Mouse (Mus musculus): Measurements from ENCODE around the gene Tmem35b. TPM values are rescaled to one million over a fixed set of nuclear protein-coding genes. Genes with fewer than 3 reads are reported as not detected.

The Tmem35b gene
- polyA plus RNA-seq, 1 experiment from 2014 or later, result 11.8 TPM

GRCm38 (mm10) chr4:127107566-127107965 is 15.9 kb upstream of the Tmem35b start:
- no peak overlapping the region for H3K4me2 ChIP-seq (ENCODE audit: low read depth, low read length, severe bottlenecking)
- 93% methylated on average over 4 of the region's 4 CpGs for WGBS
- ATAC-seq (replicated peaks; ENCODE audit: low FRiP score), result no peak

GRCm38 (mm10) chr4:127110570-127110969 is 12.9 kb upstream of the Tmem35b start:
- Histone ChIP-seq H3K4me3 (ENCODE audit: low read depth, low read length) (no peak overlapping the region), H3K4me2 (ENCODE audit: low read depth, low read length, severe bottlenecking) (no peak overlapping the region), H3K27ac (ENCODE audit: low read depth, low read length) (no peak overlapping the region), H3K27me3 (ENCODE audit: control insufficient read depth, insufficient read depth, low read length) (no peaks in the 10 kb centered on the region), H3K36me3 (ENCODE audit: control insufficient read depth, insufficient read depth, low read length) (no peaks in the 10 kb centered on the region; the same call in 1 of the 2 replicates), H3K9ac (ENCODE audit: low read length) (no peak overlapping the region), H3K4me1 (replicated peaks; ENCODE audit: control insufficient read depth, insufficient read depth, low read length) (no peaks in the 10 kb centered on the region), H3K9me3 (ENCODE audit: control insufficient read depth, low read length) (no peaks in the 10 kb centered on the region)
- 76% methylated on average over 4 of the region's 4 CpGs for WGBS
- DNase-seq (ENCODE audit: low spot score) (no peak), ATAC-seq (replicated peaks; ENCODE audit: low FRiP score) (no peak)

More at GRCm38 (mm10) chr4:127107566-127107965, 15.9 kb upstream of the Tmem35b start:
- H3K27ac ChIP-seq (ENCODE audit: low read depth, low read length), result no peak overlapping the region
- no peaks in the 10 kb centered on the region for H3K9me3 ChIP-seq (ENCODE audit: control insufficient read depth, low read length)
- DNase-seq (ENCODE audit: low spot score), result no peak
- H3K27me3 ChIP-seq (ENCODE audit: control insufficient read depth, insufficient read depth, low read length), result no peaks in the 10 kb centered on the region
- H3K4me1 ChIP-seq (replicated peaks; ENCODE audit: control insufficient read depth, insufficient read depth, low read length), result no peaks in the 10 kb centered on the region
- H3K9ac ChIP-seq (ENCODE audit: low read length), result no peak overlapping the region
- H3K4me3 ChIP-seq (ENCODE audit: low read depth, low read length), result no peak overlapping the region
- H3K36me3 ChIP-seq (ENCODE audit: control insufficient read depth, insufficient read depth, low read length), result no peaks in the 10 kb centered on the region; the same call in 1 of the 2 replicates

- 91% methylated on average over 1 of the region's 1 CpGs for WGBS
- H3K4me1 ChIP-seq (replicated peaks; ENCODE audit: control insufficient read depth, insufficient read depth, low read length), result peaks cover 2% of the 10 kb centered on the region; the same call in 1 of the 2 replicates
- H3K9ac ChIP-seq (ENCODE audit: low read length), result no peak overlapping the region
- DNase-seq (ENCODE audit: low spot score) (no peak), ATAC-seq (replicated peaks; ENCODE audit: low FRiP score) (no peak)
- no peak overlapping the region for H3K4me3 ChIP-seq (ENCODE audit: low read depth, low read length)
- no peaks in the 10 kb centered on the region for H3K9me3 ChIP-seq (ENCODE audit: control insufficient read depth, low read length)
- H3K27me3 ChIP-seq (ENCODE audit: control insufficient read depth, insufficient read depth, low read length), result no peaks in the 10 kb centered on the region
- H3K4me2 ChIP-seq (ENCODE audit: low read depth, low read length, severe bottlenecking), result no peak overlapping the region
- H3K36me3 ChIP-seq (ENCODE audit: control insufficient read depth, insufficient read depth, low read length), result no peaks in the 10 kb centered on the region
- no peak overlapping the region for H3K27ac ChIP-seq (ENCODE audit: low read depth, low read length)
Observed at GRCm38 (mm10) chr4:127124331-127124730, 840 bp downstream of the Tmem35b start.

GRCm38 (mm10) chr4:127125834-127126463 is 2.5 kb downstream of the Tmem35b start:
- peak overlapping the region; percentile 70 for H3K9ac ChIP-seq (ENCODE audit: low read length)
- no peaks in the 10 kb centered on the region for H3K27me3 ChIP-seq (ENCODE audit: control insufficient read depth, insufficient read depth, low read length)
- H3K27ac ChIP-seq (ENCODE audit: low read depth, low read length), result no peak overlapping the region
- DNase-seq (ENCODE audit: low spot score), result peak; percentile 93
- H3K4me2 ChIP-seq (ENCODE audit: low read depth, low read length, severe bottlenecking), result peak overlapping the region; percentile 80
- peak overlapping the region; percentile 54 for H3K4me3 ChIP-seq (ENCODE audit: low read depth, low read length)
- peak; percentile 95 for ATAC-seq (replicated peaks; ENCODE audit: low FRiP score)
- under 1% methylated on average over 35 of the region's 35 CpGs for WGBS
- no peaks in the 10 kb centered on the region for H3K9me3 ChIP-seq (ENCODE audit: control insufficient read depth, low read length)
- H3K36me3 ChIP-seq (ENCODE audit: control insufficient read depth, insufficient read depth, low read length), result no peaks in the 10 kb centered on the region
- H3K4me1 ChIP-seq (replicated peaks; ENCODE audit: control insufficient read depth, insufficient read depth, low read length), result peaks cover 2% of the 10 kb centered on the region; the same call in 1 of the 2 replicates

GRCm38 (mm10) chr4:127134687-127135086 is 11.2 kb downstream of the Tmem35b start:
- Histone ChIP-seq H3K27ac (ENCODE audit: low read depth, low read length) (no peak overlapping the region), H3K27me3 (ENCODE audit: control insufficient read depth, insufficient read depth, low read length) (no peaks in the 10 kb centered on the region), H3K36me3 (ENCODE audit: control insufficient read depth, insufficient read depth, low read length) (no peaks in the 10 kb centered on the region), H3K4me3 (ENCODE audit: low read depth, low read length) (no peak overlapping the region), H3K9me3 (ENCODE audit: control insufficient read depth, low read length) (no peaks in the 10 kb centered on the region), H3K4me2 (ENCODE audit: low read depth, low read length, severe bottlenecking) (no peak overlapping the region), H3K4me1 (replicated peaks; ENCODE audit: control insufficient read depth, insufficient read depth, low read length) (no peaks in the 10 kb centered on the region; the same call in 1 of the 2 replicates), H3K9ac (ENCODE audit: low read length) (no peak overlapping the region)
- DNase-seq (ENCODE audit: low spot score) (no peak), ATAC-seq (replicated peaks; ENCODE audit: low FRiP score) (no peak)
- 40% methylated on average over 1 of the region's 1 CpGs for WGBS

DNA sequence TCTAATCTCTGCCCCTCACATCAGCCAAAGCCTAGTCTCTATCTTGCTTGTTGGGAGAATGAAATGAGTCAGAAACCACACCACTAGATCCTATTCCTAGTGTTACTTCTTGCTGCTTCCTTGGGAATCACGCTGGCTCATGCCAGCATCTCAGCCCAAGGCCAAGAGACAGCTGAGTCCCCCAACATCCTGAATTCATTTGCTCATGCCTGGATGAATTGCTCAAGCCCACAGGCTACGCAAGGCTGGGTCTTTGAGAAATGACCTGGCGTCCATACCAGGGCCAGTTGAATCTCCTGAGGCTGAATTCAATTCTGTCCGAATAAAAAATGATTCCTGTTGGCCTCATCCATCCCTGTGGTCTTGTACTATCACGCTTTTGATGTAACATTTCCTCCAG is 14.1 kb downstream of the Tmem35b start:
- Histone ChIP-seq H3K27ac (ENCODE audit: low read depth, low read length) (no peak overlapping the region), H3K9ac (ENCODE audit: low read length) (no peak overlapping the region), H3K4me3 (ENCODE audit: low read depth, low read length) (no peak overlapping the region), H3K9me3 (ENCODE audit: control insufficient read depth, low read length) (no peaks in the 10 kb centered on the region), H3K27me3 (ENCODE audit: control insufficient read depth, insufficient read depth, low read length) (no peaks in the 10 kb centered on the region), H3K36me3 (ENCODE audit: control insufficient read depth, insufficient read depth, low read length) (no peaks in the 10 kb centered on the region), H3K4me2 (ENCODE audit: low read depth, low read length, severe bottlenecking) (no peak overlapping the region), H3K4me1 (replicated peaks; ENCODE audit: control insufficient read depth, insufficient read depth, low read length) (no peaks in the 10 kb centered on the region; the same call in 1 of the 2 replicates)
- no peak for DNase-seq (ENCODE audit: low spot score)
- no peak for ATAC-seq (replicated peaks; ENCODE audit: low FRiP score)
- WGBS, result 85% methylated on average over 5 of the region's 5 CpGs

DNA sequence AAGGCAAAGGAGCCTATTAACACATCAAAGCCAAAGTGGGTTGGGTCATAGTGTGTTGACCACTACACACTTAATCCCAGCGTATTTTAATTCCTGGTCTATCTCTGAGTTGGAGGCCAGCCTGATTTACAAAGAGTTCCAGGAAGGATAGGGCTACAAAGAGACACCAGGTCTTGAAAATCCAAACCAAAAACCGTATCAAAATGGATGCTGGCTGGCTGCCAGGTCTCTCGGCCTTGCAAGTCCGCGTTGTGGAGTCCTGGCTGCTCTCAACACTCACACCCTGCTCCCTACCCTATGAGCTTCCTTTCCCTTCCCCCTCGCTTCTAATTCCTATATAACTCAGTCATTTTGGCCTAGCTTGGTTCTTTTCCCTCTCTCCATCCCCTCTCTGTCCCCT is 15.0 kb downstream of the Tmem35b start:
- Histone ChIP-seq H3K9ac (ENCODE audit: low read length) (no peak overlapping the region), H3K27ac (ENCODE audit: low read depth, low read length) (no peak overlapping the region), H3K9me3 (ENCODE audit: control insufficient read depth, low read length) (no peaks in the 10 kb centered on the region), H3K27me3 (ENCODE audit: control insufficient read depth, insufficient read depth, low read length) (no peaks in the 10 kb centered on the region), H3K4me3 (ENCODE audit: low read depth, low read length) (no peak overlapping the region), H3K4me1 (replicated peaks; ENCODE audit: control insufficient read depth, insufficient read depth, low read length) (no peaks in the 10 kb centered on the region; the same call in 1 of the 2 replicates), H3K4me2 (ENCODE audit: low read depth, low read length, severe bottlenecking) (no peak overlapping the region), H3K36me3 (ENCODE audit: control insufficient read depth, insufficient read depth, low read length) (no peaks in the 10 kb centered on the region)
- 54% methylated on average over 6 of the region's 6 CpGs for WGBS
- DNase-seq (ENCODE audit: low spot score) (no peak), ATAC-seq (replicated peaks; ENCODE audit: low FRiP score) (no peak)

DNA sequence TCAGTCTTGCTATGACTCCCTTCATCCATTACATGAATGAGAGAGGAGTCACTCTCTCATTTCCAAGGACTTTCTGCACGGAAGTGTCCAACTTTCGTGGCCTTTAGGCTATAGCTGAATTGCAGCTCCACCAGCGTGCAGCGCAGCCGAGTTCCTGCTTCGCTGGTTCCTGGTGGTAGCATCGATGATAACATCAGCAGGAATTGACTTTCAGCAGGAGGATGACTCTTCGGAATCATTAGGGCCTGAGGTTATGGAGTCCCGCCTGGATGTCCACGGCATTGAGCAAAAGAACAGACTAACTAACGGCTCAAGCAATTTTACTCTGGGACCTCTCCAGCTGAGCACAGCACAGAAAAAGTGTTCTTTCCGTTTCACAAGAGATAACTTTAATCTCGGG is 26.5 kb downstream of the Tmem35b start:
- Histone ChIP-seq H3K4me1 (replicated peaks; ENCODE audit: control insufficient read depth, insufficient read depth, low read length) (no peaks in the 10 kb centered on the region), H3K36me3 (ENCODE audit: control insufficient read depth, insufficient read depth, low read length) (no peaks in the 10 kb centered on the region), H3K27ac (ENCODE audit: low read depth, low read length) (no peak overlapping the region), H3K9ac (ENCODE audit: low read length) (no peak overlapping the region), H3K27me3 (ENCODE audit: control insufficient read depth, insufficient read depth, low read length) (no peaks in the 10 kb centered on the region), H3K9me3 (ENCODE audit: control insufficient read depth, low read length) (no peaks in the 10 kb centered on the region), H3K4me2 (ENCODE audit: low read depth, low read length, severe bottlenecking) (no peak overlapping the region), H3K4me3 (ENCODE audit: low read depth, low read length) (no peak overlapping the region)
- DNase-seq (ENCODE audit: low spot score) (no peak), ATAC-seq (replicated peaks; ENCODE audit: low FRiP score) (no peak)
- 84% methylated on average over 13 of the region's 13 CpGs for WGBS

DNA sequence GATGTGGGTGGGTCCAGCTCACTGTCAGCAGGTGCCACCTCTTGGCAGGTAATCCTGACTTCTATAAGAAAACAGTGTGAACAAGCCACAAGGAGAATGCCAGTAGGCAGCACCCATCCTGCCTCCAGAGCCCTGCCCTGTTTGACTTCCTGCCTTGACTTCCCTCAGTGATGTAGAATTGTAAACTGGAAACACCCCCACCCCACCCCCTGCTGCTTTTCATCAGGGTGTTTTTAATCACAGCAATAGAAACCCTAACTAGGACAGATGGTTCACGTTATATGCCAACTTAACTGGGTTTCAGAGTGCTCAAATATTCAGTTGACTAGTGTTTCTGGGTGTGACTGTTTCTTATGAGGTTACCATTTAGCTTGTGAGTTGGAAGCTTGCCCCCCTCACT is 29.9 kb downstream of the Tmem35b start:
- ATAC-seq (replicated peaks; ENCODE audit: low FRiP score) (no peak), DNase-seq (ENCODE audit: low spot score) (no peak)
- H3K27me3 ChIP-seq (ENCODE audit: control insufficient read depth, insufficient read depth, low read length), result no peaks in the 10 kb centered on the region
- no peaks in the 10 kb centered on the region for H3K4me1 ChIP-seq (replicated peaks; ENCODE audit: control insufficient read depth, insufficient read depth, low read length)
- no peak overlapping the region for H3K9ac ChIP-seq (ENCODE audit: low read length)
- WGBS, result 50% methylated on average over 1 of the region's 1 CpGs
- H3K36me3 ChIP-seq (ENCODE audit: control insufficient read depth, insufficient read depth, low read length), result no peaks in the 10 kb centered on the region
- no peak overlapping the region for H3K4me3 ChIP-seq (ENCODE audit: low read depth, low read length)
- H3K9me3 ChIP-seq (ENCODE audit: control insufficient read depth, low read length), result no peaks in the 10 kb centered on the region
- H3K4me2 ChIP-seq (ENCODE audit: low read depth, low read length, severe bottlenecking), result no peak overlapping the region
- H3K27ac ChIP-seq (ENCODE audit: low read depth, low read length), result no peak overlapping the region
